Mouse (Mus musculus) embryonic facial prominence, embryonic 11.5 days (tissue): ENCODE results near the gene Mfsd2a. TPM values are rescaled to one million over a fixed set of nuclear protein-coding genes. Genes with fewer than 3 reads are reported as not detected.

ENCODE experiments used
- ATAC-seq: fragments of 200-750 bp; cut with Nextera tagmentation; replicated peaks from 2 replicates; pipeline ENCODE4 v1.8.0; 2017; ENCODE audit warnings: low read depth; ENCODE audit not compliant: insufficient number of reproducible peaks, low FRiP score, low TSS enrichment
- DNase-seq: peaks from one replicate; pipeline ENCODE4 v3.0.0-alpha.2; 2015; ENCODE audit warnings: low spot score
- H3K27ac ChIP-seq: fragments of 300-500 bp; sonication (generic); replicated peaks from 2 replicates; pipeline ENCODE4 v1.5.1; 2014; ENCODE audit warnings: mild to moderate bottlenecking, low read depth, low read length, control low read depth
- H3K27me3 ChIP-seq: fragments of 300-500 bp; sonication (generic); 2 replicates; pipeline ENCODE4 v1.6.1; 2014; ENCODE audit warnings: mild to moderate bottlenecking, low read length, moderate library complexity, mixed read lengths; ENCODE audit not compliant: control insufficient read depth, insufficient read depth
- H3K36me3 ChIP-seq: fragments of 300-500 bp; sonication (generic); replicated peaks from 2 replicates; pipeline ENCODE4 v1.6.1; 2014; ENCODE audit warnings: low read depth, mild to moderate bottlenecking, low read length, moderate library complexity, mixed read lengths; ENCODE audit not compliant: control insufficient read depth, insufficient read depth
- H3K4me1 ChIP-seq: fragments of 300-500 bp; sonication (generic); 2 replicates; pipeline ENCODE4 v1.6.1; 2014; ENCODE audit warnings: low read length, mixed read lengths; ENCODE audit not compliant: control insufficient read depth, insufficient read depth
- H3K4me2 ChIP-seq: fragments of 300-500 bp; sonication (generic); 2 replicates; pipeline ENCODE4 v1.6.1; 2014; ENCODE audit warnings: low read depth, mild to moderate bottlenecking, control low read depth, low read length, moderate library complexity
- H3K4me3 ChIP-seq: fragments of 300-500 bp; sonication (generic); 2 replicates; pipeline ENCODE4 v1.5.1; 2014; ENCODE audit warnings: low read depth, low read length, control low read depth
- H3K9ac ChIP-seq: fragments of 300-500 bp; sonication (generic); replicated peaks from 2 replicates; pipeline ENCODE4 v1.6.1; 2014; ENCODE audit warnings: mild to moderate bottlenecking, control low read depth, low read length
- H3K9me3 ChIP-seq: fragments of 300-500 bp; sonication (generic); replicated peaks from 2 replicates; pipeline ENCODE4 v1.6.1; 2016; ENCODE audit warnings: mild to moderate bottlenecking, low read length, inconsistent platforms, mixed read lengths; ENCODE audit not compliant: control insufficient read depth
- WGBS: fragments of 180-500 bp; shearing (Covaris S2); extraction: QIAGEN DNeasy Blood & Tissue Kit; methylation state at CpG from one replicate; pipeline ENCODE4 v1.1.7; 2014; 5-methylcytosine and 5-hydroxymethylcytosine counted together
- polyA plus RNA-seq: library from polyadenylated mRNA; unstranded; fragments of >200 nt; fragmentation: Nextera tagmentation; extraction: Ambion mirVana; gene quantifications from 2 replicates; pipeline ENCODE4 v1.2.1, GENCODE M21; 2014

Mfsd2a gene
- polyA plus RNA-seq, 1 experiment from 2014 or later: 8.2 TPM

- 82% methylated on average over 2 of the region's 2 CpGs for WGBS
These were observed 21.8 kb downstream of the Mfsd2a start for GRCm38 (mm10) chr4:122939048-122939796.

GRCm38 (mm10) chr4:122937489-122937888, 23.5 kb downstream of the Mfsd2a start:
- DNase-seq: no peak

More at GRCm38 (mm10) chr4:122939048-122939796, 21.8 kb downstream of the Mfsd2a start:
- Histone ChIP-seq H3K4me2 (no peak overlapping the region), H3K9me3 (no peaks in the 10 kb centered on the region), H3K27ac (no peak overlapping the region), H3K4me3 (no peak overlapping the region), H3K36me3 (no peaks in the 10 kb centered on the region), H3K9ac (no peak overlapping the region), H3K4me1 (no peaks in the 10 kb centered on the region), H3K27me3 (no peaks in the 10 kb centered on the region)
- ATAC-seq (no peak), DNase-seq (no peak)

GRCm38 (mm10) chr4:122935466-122936099, 25.4 kb downstream of the Mfsd2a start:
- no peaks in the 10 kb centered on the region for H3K27me3 ChIP-seq
- WGBS: 82% methylated on average over 9 of the region's 9 CpGs
- H3K27ac ChIP-seq: no peak overlapping the region
- no peaks in the 10 kb centered on the region for H3K36me3 ChIP-seq
- DNase-seq: no peak
- no peaks in the 10 kb centered on the region for H3K9me3 ChIP-seq
- no peak overlapping the region for H3K9ac ChIP-seq
- no peak overlapping the region for H3K4me3 ChIP-seq
- no peaks in the 10 kb centered on the region for H3K4me1 ChIP-seq
- no peak overlapping the region for H3K4me2 ChIP-seq
- no peak for ATAC-seq

More at GRCm38 (mm10) chr4:122937489-122937888, 23.5 kb downstream of the Mfsd2a start:
- Histone ChIP-seq H3K4me2 (no peak overlapping the region), H3K27me3 (no peaks in the 10 kb centered on the region), H3K4me1 (no peaks in the 10 kb centered on the region), H3K9ac (no peak overlapping the region), H3K36me3 (no peaks in the 10 kb centered on the region), H3K9me3 (no peaks in the 10 kb centered on the region), H3K27ac (no peak overlapping the region), H3K4me3 (no peak overlapping the region)
- ATAC-seq: no peak
- 83% methylated on average over 3 of the region's 3 CpGs for WGBS

DNA sequence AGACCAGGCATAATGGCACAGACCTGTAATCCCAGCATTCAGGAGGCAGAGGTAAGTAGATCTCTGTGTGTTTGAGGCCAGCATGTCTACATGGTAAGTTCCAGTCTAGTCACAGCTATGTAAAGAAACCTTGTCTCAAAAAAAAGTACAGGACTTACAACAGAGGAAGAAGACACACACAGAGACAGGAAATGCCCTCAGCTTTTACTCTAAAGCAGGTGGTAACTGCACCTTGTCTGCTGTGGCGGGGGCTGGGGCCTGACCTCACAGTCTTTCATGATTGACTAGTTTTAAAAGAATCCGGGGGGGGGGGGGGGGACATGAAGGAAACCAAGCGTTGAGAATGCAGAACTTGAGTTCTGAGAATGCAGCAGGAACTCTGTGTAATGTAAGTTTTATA, 27.1 kb downstream of the Mfsd2a start:
- ATAC-seq: no peak
- Histone ChIP-seq H3K4me1 (no peaks in the 10 kb centered on the region), H3K4me3 (no peak overlapping the region), H3K9ac (no peak overlapping the region), H3K9me3 (no peaks in the 10 kb centered on the region), H3K4me2 (no peak overlapping the region), H3K27me3 (no peaks in the 10 kb centered on the region), H3K36me3 (no peaks in the 10 kb centered on the region), H3K27ac (no peak overlapping the region)
- WGBS: 49% methylated on average over 3 of the region's 3 CpGs
- DNase-seq: no peak

DNA sequence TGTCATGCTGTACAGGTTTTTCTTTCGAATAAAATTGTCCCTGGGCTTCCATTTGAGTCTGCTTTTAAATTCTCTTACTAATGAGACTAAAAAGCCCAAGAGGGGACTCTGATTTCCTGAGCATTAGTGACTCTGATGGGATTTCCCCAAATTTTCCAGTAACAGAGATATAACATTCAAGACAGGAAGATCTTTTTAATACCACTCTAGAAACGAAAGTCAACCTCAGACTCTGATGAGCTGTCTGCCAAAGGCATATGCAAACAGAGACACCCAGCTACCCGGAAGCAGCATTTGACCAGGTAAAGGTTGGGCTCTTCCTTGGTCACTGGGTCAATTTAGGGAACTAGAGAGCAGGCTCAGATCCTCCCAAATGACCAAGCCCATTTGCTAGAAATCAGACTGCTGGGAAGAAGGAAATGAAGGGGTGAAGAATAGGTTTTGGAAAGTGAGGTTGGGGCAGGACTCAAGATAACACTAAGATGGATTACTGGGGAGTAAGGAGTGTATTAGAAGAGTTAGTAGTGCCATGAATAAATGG, 27.9 kb downstream of the Mfsd2a start:
- DNase-seq (no peak), ATAC-seq (no peak)
- H3K27me3 ChIP-seq: no peaks in the 10 kb centered on the region
- no peaks in the 10 kb centered on the region for H3K4me1 ChIP-seq
- no peak overlapping the region for H3K9ac ChIP-seq
- no peaks in the 10 kb centered on the region for H3K36me3 ChIP-seq
- no peak overlapping the region for H3K4me2 ChIP-seq
- no peaks in the 10 kb centered on the region for H3K9me3 ChIP-seq
- 79% methylated on average over 3 of the region's 3 CpGs for WGBS
- no peak overlapping the region for H3K27ac ChIP-seq
- no peak overlapping the region for H3K4me3 ChIP-seq

DNA sequence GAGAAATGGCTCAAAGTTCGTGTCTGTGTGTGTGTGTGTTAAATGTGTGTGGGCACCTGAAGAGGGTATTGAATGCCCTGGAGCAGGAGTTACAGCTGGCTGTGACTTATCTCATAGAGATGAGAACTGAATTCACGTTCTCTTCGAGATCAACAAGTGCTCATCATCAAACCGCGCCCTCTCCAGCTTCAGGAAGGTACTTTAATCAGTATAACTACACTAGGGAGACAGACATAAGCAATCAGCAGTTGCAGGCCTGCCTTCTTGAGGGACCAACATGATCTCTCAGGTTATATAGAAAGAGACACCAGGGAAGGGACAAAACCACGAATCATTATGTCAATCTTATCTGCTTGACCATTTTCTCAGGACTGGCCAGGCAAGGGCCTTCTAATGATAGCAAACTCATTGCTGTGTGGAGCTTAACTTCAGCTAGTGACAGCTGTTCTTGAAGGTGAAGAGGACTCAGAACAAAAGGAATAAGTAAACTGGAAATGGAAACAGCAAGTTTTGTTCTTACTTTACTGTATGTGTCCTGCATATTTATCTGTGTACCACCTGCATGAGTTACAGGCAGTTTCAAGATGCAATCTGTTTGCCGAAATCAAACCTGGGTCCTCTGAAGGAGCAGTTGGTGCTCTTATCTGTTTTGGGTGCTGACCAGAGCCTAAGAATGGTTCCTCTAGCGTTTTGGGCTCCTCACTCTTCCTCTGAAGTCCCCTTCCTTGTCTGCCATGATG, 28.6 kb downstream of the Mfsd2a start:
- no peaks in the 10 kb centered on the region for H3K36me3 ChIP-seq
- ATAC-seq (no peak), DNase-seq (no peak)
- H3K9ac ChIP-seq: no peak overlapping the region
- H3K27ac ChIP-seq: no peak overlapping the region
- no peaks in the 10 kb centered on the region for H3K4me1 ChIP-seq
- no peak overlapping the region for H3K4me2 ChIP-seq
- H3K27me3 ChIP-seq: no peaks in the 10 kb centered on the region
- no peaks in the 10 kb centered on the region for H3K9me3 ChIP-seq
- no peak overlapping the region for H3K4me3 ChIP-seq
- WGBS: 74% methylated on average over 8 of the region's 8 CpGs

- ATAC-seq: no peak
These were observed 29.9 kb downstream of the Mfsd2a start for GRCm38 (mm10) chr4:122930939-122931590.

More at GRCm38 (mm10) chr4:122930939-122931590, 29.9 kb downstream of the Mfsd2a start:
- Histone ChIP-seq H3K9me3 (no peaks in the 10 kb centered on the region), H3K27me3 (no peaks in the 10 kb centered on the region), H3K4me3 (no peak overlapping the region), H3K4me2 (no peak overlapping the region), H3K4me1 (no peaks in the 10 kb centered on the region), H3K9ac (no peak overlapping the region), H3K27ac (no peak overlapping the region), H3K36me3 (no peaks in the 10 kb centered on the region)
- no peak for DNase-seq
- WGBS: 84% methylated on average over 2 of the region's 2 CpGs
